Comparison of ENCODE assay signal across 14 mouse cellular contexts in genomic region chr2:26093897-26094296, GRCm38 (mm10).
"Had no signal": no experiment of that assay in that cellular context is flagged by ENCODE, and none has a peak within 500 bp of the region (broad histone marks: within the 10 kb centered on the region; RNA-seq: fewer than 3 reads in every experiment).

No protein-coding gene starts in this region.

- H3K9ac ChIP-seq: limb, embryonic 12.5 days; liver, embryonic 14.5 days; midbrain, embryonic 12.5 days had no signal

- DNase-seq: liver; lung, adult 2 months; retina, postnatal 1 day; right cerebral cortex, postnatal 14 days; thymus, postnatal 36 days had no signal

- H3K9me3 ChIP-seq: limb, embryonic 12.5 days; midbrain, embryonic 12.5 days; neural tube, embryonic 13.5 days had no signal

- H3K36me3 ChIP-seq: midbrain, embryonic 12.5 days; neural tube, embryonic 13.5 days had no signal

- H3K27ac ChIP-seq: limb, embryonic 12.5 days; liver, embryonic 14.5 days; macrophage; midbrain, embryonic 12.5 days had no signal

- H3K4me2 ChIP-seq: limb, embryonic 12.5 days; midbrain, embryonic 12.5 days; neural tube, embryonic 13.5 days had no signal

- H3K4me3 ChIP-seq: limb, embryonic 12.5 days; midbrain, embryonic 12.5 days; neural tube, embryonic 13.5 days had no signal

- ATAC-seq: inflammation-experienced regulatory T-cells, adult 6 months; intestine, postnatal 0 days; lung, postnatal 0 days; midbrain, embryonic 16.5 days had no signal
